Mouse (Mus musculus): ENCODE measurements around the gene Ehbp1l1. TPM values are rescaled to one million over a fixed set of nuclear protein-coding genes. Genes with fewer than 3 reads are reported as not detected.

The Ehbp1l1 gene
- total and polyA plus RNA-seq, 3 experiments: 30.4 to 62.6 (median 57.0) TPM

DNA sequence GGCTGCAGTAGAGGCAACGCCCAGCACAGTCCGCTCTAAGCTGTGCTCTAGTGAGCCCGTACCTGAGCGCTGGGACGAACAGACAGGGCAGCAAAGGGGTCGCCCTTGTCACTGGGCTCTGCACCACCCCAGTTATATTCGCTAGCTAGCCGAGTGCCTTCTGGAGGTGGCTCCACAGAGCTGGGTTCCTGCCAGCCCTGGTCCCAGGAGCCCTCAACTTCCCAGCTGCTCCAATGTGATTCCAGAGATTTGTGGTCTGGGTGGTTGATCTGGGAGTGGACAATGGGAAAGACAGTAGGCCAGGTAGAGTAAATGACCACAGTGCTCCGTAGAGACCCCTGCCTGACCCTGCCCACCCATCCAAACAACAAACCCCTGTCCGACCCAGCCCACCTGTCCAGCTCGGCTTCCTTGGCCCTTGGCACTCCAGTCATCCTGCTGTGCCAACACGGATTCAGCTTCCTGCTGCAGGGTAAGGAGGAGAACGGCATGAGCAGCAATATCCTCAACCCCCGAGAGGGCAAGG lies 32.8 kb upstream of the Ehbp1l1 start:
- H3K27ac ChIP-seq (ENCODE audit: insufficient read depth, low read depth): no peak overlapping the region
- H3K4me2 ChIP-seq (ENCODE audit: insufficient read depth, low read depth, poor library complexity, severe bottlenecking): no peak overlapping the region
- no peak overlapping the region for H3K9ac ChIP-seq (ENCODE audit: insufficient read depth, low read depth)
- in situ Hi-C loops (cut with MboI; ENCODE audit: low pct_ligation_motif_present, low pct_unique_long_range_greater_than_20kb, low sequenced_read_pairs) (no loop called here), dilution Hi-C loops (cut with MboI; ENCODE audit: extremely low pct_ligation_motif_present, extremely low pct_unique_long_range_greater_than_20kb, low sequenced_read_pairs) (no loop called here)
- H3K79me2 ChIP-seq (replicated peaks; ENCODE audit: control insufficient read depth, extremely low read depth, insufficient read depth, poor library complexity, severe bottlenecking): no peaks in the 10 kb centered on the region
- H3K4me1 ChIP-seq (ENCODE audit: control insufficient read depth in 1 of 2, insufficient read depth in 2 of 2): no peaks in the 10 kb centered on the region
- peaks cover 62 to 74% of the 10 kb centered on the region in 2 experiments for H3K36me3 ChIP-seq (replicated peaks in 1 of 2; ENCODE audit: control insufficient read depth in 1 of 2, insufficient read depth in 1 of 2, low read length in 1 of 2)
- no peaks in the 10 kb centered on the region for H3K9me3 ChIP-seq (replicated peaks; ENCODE audit: low read length)
- no peak overlapping the region for H3K4me3 ChIP-seq (replicated peaks in 1 of 3; ENCODE audit: low read depth in 2 of 3, low read length in 2 of 3, poor library complexity in 1 of 3)
- DNase-seq (ENCODE audit: extremely low read depth): no peak
- H3K27me3 ChIP-seq (replicated peaks): peaks cover 3% of the 10 kb centered on the region
- no peak for TF ChIP-seq E2F4 (IDR thresholded peaks at IDR 0.05; ENCODE audit: insufficient replicate concordance, low read depth, low read length)
- no peak for TF ChIP-seq MAX (IDR thresholded peaks at IDR 0.05; ENCODE audit: low read length)
- no peak for TF ChIP-seq ZMIZ1 (IDR thresholded peaks at IDR 0.05; ENCODE audit: low read depth, low read length)
- no peak for TF ChIP-seq HCFC1 (IDR thresholded peaks at IDR 0.05; ENCODE audit: low read depth, low read length)

DNA sequence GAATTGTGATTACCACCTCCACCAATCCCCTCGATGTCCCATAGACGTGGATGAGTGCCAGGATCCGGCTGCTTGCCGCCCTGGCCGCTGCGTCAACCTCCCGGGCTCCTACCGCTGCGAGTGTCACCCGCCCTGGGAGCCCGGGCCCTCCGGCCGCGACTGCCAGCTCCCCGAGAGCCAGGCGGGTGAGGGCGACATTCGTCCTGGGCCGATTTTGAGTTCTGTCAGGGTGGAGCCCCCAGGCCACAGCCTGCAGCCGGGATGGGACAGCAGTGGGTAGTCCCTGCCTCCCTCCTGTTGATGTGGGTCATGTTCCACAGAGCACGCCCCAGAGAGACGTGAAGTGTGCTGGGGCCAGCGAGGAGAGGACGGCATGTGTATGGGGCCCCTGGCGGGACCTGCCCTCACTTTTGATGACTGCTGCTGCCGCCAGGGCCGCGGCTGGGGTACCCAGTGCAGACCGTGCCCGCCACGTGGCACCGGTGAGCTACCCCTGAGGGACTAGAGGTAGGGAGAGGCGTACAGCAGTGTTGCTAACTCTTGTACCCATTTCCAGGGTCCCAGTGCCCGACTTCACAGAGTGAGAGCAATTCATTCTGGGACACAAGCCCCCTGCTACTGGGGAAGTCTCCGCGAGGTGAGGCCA lies 31.0 kb upstream of the Ehbp1l1 start:
- in situ Hi-C loops (cut with MboI; ENCODE audit: low pct_ligation_motif_present, low pct_unique_long_range_greater_than_20kb, low sequenced_read_pairs): no loop called here
- H3K36me3 ChIP-seq (replicated peaks in 1 of 2; ENCODE audit: control insufficient read depth in 1 of 2, insufficient read depth in 1 of 2, low read length in 1 of 2): peaks cover 50 to 58% of the 10 kb centered on the region in 2 experiments
- H3K79me2 ChIP-seq (replicated peaks; ENCODE audit: control insufficient read depth, extremely low read depth, insufficient read depth, poor library complexity, severe bottlenecking): no peaks in the 10 kb centered on the region
- dilution Hi-C loops (cut with MboI; ENCODE audit: extremely low pct_ligation_motif_present, extremely low pct_unique_long_range_greater_than_20kb, low sequenced_read_pairs): no loop called here
- no peak overlapping the region for H3K27ac ChIP-seq (ENCODE audit: insufficient read depth, low read depth)
- no peak overlapping the region for H3K4me3 ChIP-seq (replicated peaks in 1 of 3; ENCODE audit: low read depth in 2 of 3, low read length in 2 of 3, poor library complexity in 1 of 3)
- DNase-seq (ENCODE audit: extremely low read depth): no peak
- TF ChIP-seq USF2 (conservative IDR thresholded peaks at IDR 0.05; ENCODE audit: low read depth, low read length): no peak
- TF ChIP-seq USF1 (IDR thresholded peaks at IDR 0.05; ENCODE audit: low read depth, low read length): no peak
- no peak for TF ChIP-seq SIN3A (IDR thresholded peaks at IDR 0.05; ENCODE audit: low read length)
- no peak for TF ChIP-seq BHLHE40 (IDR thresholded peaks at IDR 0.05; ENCODE audit: low read depth, low read length)
- TF ChIP-seq RAD21 (IDR thresholded peaks at IDR 0.05; ENCODE audit: low read depth, low read length): no peak
- no peak for TF ChIP-seq IRF4 (IDR thresholded peaks at IDR 0.05; ENCODE audit: low read depth, low read length)
- TF ChIP-seq ELF1 (IDR thresholded peaks at IDR 0.05; ENCODE audit: low read depth, low read length): no peak
- no peak for TF ChIP-seq KAT2A (IDR thresholded peaks at IDR 0.05; ENCODE audit: insufficient replicate concordance, low read length)
- TF ChIP-seq TCF12 (IDR thresholded peaks at IDR 0.05; ENCODE audit: low read depth, low read length): no peak
- no peak for TF ChIP-seq PAX5 (IDR thresholded peaks at IDR 0.05; ENCODE audit: low read length)
- TF ChIP-seq MAZ (IDR thresholded peaks at IDR 0.05; ENCODE audit: low read depth, low read length): no peak
- no peak overlapping the region for H3K9ac ChIP-seq (ENCODE audit: insufficient read depth, low read depth)
- H3K9me3 ChIP-seq (replicated peaks; ENCODE audit: low read length): no peaks in the 10 kb centered on the region
- peaks cover 0 to 5% of the 10 kb centered on the region in 2 experiments; a peak in 1 of 4 replicates for H3K4me1 ChIP-seq (ENCODE audit: control insufficient read depth in 1 of 2, insufficient read depth in 2 of 2)
- no peak overlapping the region for H3K4me2 ChIP-seq (ENCODE audit: insufficient read depth, low read depth, poor library complexity, severe bottlenecking)
- peaks cover 16% of the 10 kb centered on the region for H3K27me3 ChIP-seq (replicated peaks)
